Mouse (Mus musculus): ENCODE measurements at regions not wholly inside any gene's neighbourhood (a gene's known extent, or its start where the extent isn't known, plus 50 kb on each side); places are given as distances from the start of the nearest gene placed in this dataset.
A peak's percentile ranks its signal among the peaks of the same experiment; 100 is the strongest.

GRCm38 (mm10) chr13:31166286-31166685 lies 192.3 kb downstream of the Gm5447 start:
- DNase-seq (ENCODE audit: low spot score) = no peak

- no peak for DNase-seq (ENCODE audit: low spot score)
Measured at GRCm38 (mm10) chr13:31168854-31169253, 194.8 kb downstream of the Gm5447 start.

- DNase-seq (ENCODE audit: low spot score) = no peak
Measured at GRCm38 (mm10) chr13:31171751-31172150, 197.7 kb downstream of the Gm5447 start.

- no peak for DNase-seq (ENCODE audit: low spot score)
Measured at GRCm38 (mm10) chr13:31172580-31172979, 198.6 kb downstream of the Gm5447 start.

- no peak for DNase-seq (ENCODE audit: low spot score)
Measured at GRCm38 (mm10) chr13:31177999-31178783, 204.2 kb downstream of the Gm5447 start.

- no peak for DNase-seq (ENCODE audit: low spot score)
Measured at GRCm38 (mm10) chr13:31178964-31179363, 205.0 kb downstream of the Gm5447 start.

- DNase-seq (ENCODE audit: low spot score) = no peak
Measured at GRCm38 (mm10) chr13:31179407-31180001, 205.5 kb downstream of the Gm5447 start.

- DNase-seq (ENCODE audit: low spot score) = no peak
Measured at GRCm38 (mm10) chr13:31181530-31181929, 207.5 kb downstream of the Gm5447 start.

GRCm38 (mm10) chr13:31184845-31185834 lies 211.1 kb downstream of the Gm5447 start:
- peak; percentile 9 for DNase-seq (ENCODE audit: low spot score)

- DNase-seq (ENCODE audit: low spot score) = no peak
Measured at GRCm38 (mm10) chr13:31186805-31187589, 213.0 kb downstream of the Gm5447 start.

- no peak for DNase-seq (ENCODE audit: low spot score)
Measured at GRCm38 (mm10) chr13:31189116-31189515, 215.1 kb downstream of the Gm5447 start.

- DNase-seq (ENCODE audit: low spot score) = no peak
Measured at GRCm38 (mm10) chr13:31190036-31190435, 216.0 kb downstream of the Gm5447 start.

GRCm38 (mm10) chr13:31191344-31192139 lies 217.5 kb downstream of the Gm5447 start:
- DNase-seq (ENCODE audit: low spot score) = no peak

- DNase-seq (ENCODE audit: low spot score) = no peak
Measured at GRCm38 (mm10) chr13:31194971-31195370, 221.0 kb downstream of the Gm5447 start.

- DNase-seq (ENCODE audit: low spot score) = no peak
Measured at GRCm38 (mm10) chr13:31196546-31196945, 222.5 kb downstream of the Gm5447 start.

GRCm38 (mm10) chr13:31197593-31197992 lies 223.6 kb downstream of the Gm5447 start:
- DNase-seq (ENCODE audit: low spot score) = no peak

- no peak for DNase-seq (ENCODE audit: low spot score)
Measured at GRCm38 (mm10) chr13:31199384-31199783, 225.4 kb downstream of the Gm5447 start.

GRCm38 (mm10) chr13:31204068-31204467 lies 230.1 kb downstream of the Gm5447 start:
- DNase-seq (ENCODE audit: low spot score) = no peak

GRCm38 (mm10) chr13:31206381-31206780 lies 232.4 kb downstream of the Gm5447 start:
- DNase-seq (ENCODE audit: low spot score) = no peak

- DNase-seq (ENCODE audit: low spot score) = peak; percentile 70
Measured at GRCm38 (mm10) chr13:31207709-31208108, 233.7 kb downstream of the Gm5447 start.
